Mouse (Mus musculus) limb, embryonic 11.5 days (tissue): ENCODE data around the gene Ttc9. TPM values are rescaled to one million over a fixed set of nuclear protein-coding genes. Genes with fewer than 3 reads are reported as not detected.

Source experiments
- ATAC-seq: fragments of 200-750 bp; cut with Nextera tagmentation; 2 replicates; pipeline ENCODE4 v1.8.0; 2017; ENCODE audit warnings: low read depth; ENCODE audit not compliant: insufficient number of reproducible peaks, low FRiP score, low TSS enrichment
- DNase-seq: peaks from one replicate; pipeline ENCODE4 v3.0.0-alpha.2; 2015; ENCODE audit warnings: low spot score
- H3K27ac ChIP-seq: fragments of 300-500 bp; sonication (generic); replicated peaks from 2 replicates; pipeline ENCODE4 v1.5.1; 2014; ENCODE audit warnings: low read depth, mild to moderate bottlenecking, low read length
- H3K27me3 ChIP-seq: fragments of 300-500 bp; sonication (generic); 2 replicates; pipeline ENCODE4 v1.6.1; 2014; ENCODE audit warnings: mild to moderate bottlenecking, low read length, mixed read lengths; ENCODE audit not compliant: control insufficient read depth, insufficient read depth
- H3K36me3 ChIP-seq: fragments of 300-500 bp; sonication (generic); 2 replicates; pipeline ENCODE4 v1.6.1; 2014; ENCODE audit warnings: mild to moderate bottlenecking, low read length, moderate library complexity, mixed read lengths; ENCODE audit not compliant: control insufficient read depth, insufficient read depth
- H3K4me1 ChIP-seq: fragments of 300-500 bp; sonication (generic); 2 replicates; pipeline ENCODE4 v1.6.1; 2014; ENCODE audit warnings: low read length, mixed read lengths; ENCODE audit not compliant: control insufficient read depth, insufficient read depth
- H3K4me2 ChIP-seq: fragments of 300-500 bp; sonication (generic); 2 replicates; pipeline ENCODE4 v1.6.1; 2014; ENCODE audit warnings: low read depth, mild to moderate bottlenecking, moderate library complexity; ENCODE audit not compliant: severe bottlenecking
- H3K4me3 ChIP-seq: fragments of 300-500 bp; sonication (generic); 2 replicates; pipeline ENCODE4 v1.5.1; 2014; ENCODE audit warnings: low read depth, low read length
- H3K9ac ChIP-seq: fragments of 300-500 bp; sonication (generic); 2 replicates; pipeline ENCODE4 v1.6.1; 2014; ENCODE audit warnings: mild to moderate bottlenecking, low read length
- H3K9me3 ChIP-seq: fragments of 300-500 bp; sonication (generic); 2 replicates; pipeline ENCODE4 v1.6.1; 2016; ENCODE audit warnings: low read length; ENCODE audit not compliant: control insufficient read depth
- WGBS: fragments of 180-500 bp; shearing (Covaris S2); extraction: QIAGEN DNeasy Blood & Tissue Kit; methylation state at CpG from one replicate; pipeline ENCODE4 v1.1.7; 2014; 5-methylcytosine and 5-hydroxymethylcytosine counted together
- polyA plus RNA-seq: library from polyadenylated mRNA; unstranded; fragments of >200 nt; fragmentation: Nextera tagmentation; extraction: Ambion mirVana; gene quantifications from 2 replicates; pipeline ENCODE4 v1.2.1, GENCODE M21; 2014

Gene Ttc9
- polyA plus RNA-seq, 1 experiment from 2014 or later, result 0.35 TPM

- 84% methylated on average over 9 of the region's 9 CpGs for WGBS
- no peaks in the 10 kb centered on the region for H3K36me3 ChIP-seq
- no peak overlapping the region for H3K4me3 ChIP-seq
- no peaks in the 10 kb centered on the region for H3K27me3 ChIP-seq
- H3K9ac ChIP-seq, result no peak overlapping the region
- no peaks in the 10 kb centered on the region for H3K9me3 ChIP-seq
- no peaks in the 10 kb centered on the region for H3K4me1 ChIP-seq
- no peak overlapping the region for H3K27ac ChIP-seq
- ATAC-seq (no peak), DNase-seq (no peak)
- H3K4me2 ChIP-seq, result no peak overlapping the region
Measured at GRCm38 (mm10) chr12:81668406-81668805, 37.4 kb downstream of the Ttc9 start.

GRCm38 (mm10) chr12:81675557-81675956, 44.5 kb downstream of the Ttc9 start:
- ATAC-seq, result no peak
- no peaks in the 10 kb centered on the region for H3K4me1 ChIP-seq
- H3K36me3 ChIP-seq, result no peaks in the 10 kb centered on the region
- H3K27me3 ChIP-seq, result no peaks in the 10 kb centered on the region
- no peak overlapping the region for H3K27ac ChIP-seq
- H3K4me3 ChIP-seq, result no peak overlapping the region
- WGBS, result 75% methylated on average over 2 of the region's 2 CpGs
- no peak overlapping the region for H3K9ac ChIP-seq
- no peak overlapping the region for H3K4me2 ChIP-seq
- no peaks in the 10 kb centered on the region for H3K9me3 ChIP-seq
- DNase-seq, result no peak

- 80% methylated on average over 7 of the region's 7 CpGs for WGBS
- DNase-seq, result no peak
- Histone ChIP-seq H3K36me3 (no peaks in the 10 kb centered on the region), H3K4me2 (no peak overlapping the region), H3K4me1 (no peaks in the 10 kb centered on the region), H3K9ac (no peak overlapping the region), H3K27me3 (no peaks in the 10 kb centered on the region), H3K4me3 (no peak overlapping the region), H3K9me3 (no peaks in the 10 kb centered on the region), H3K27ac (no peak overlapping the region)
- ATAC-seq, result no peak
Measured at GRCm38 (mm10) chr12:81679807-81680529, 48.9 kb downstream of the Ttc9 start.

- 65% methylated on average over 11 of the region's 11 CpGs for WGBS
- no peak for ATAC-seq
- no peak overlapping the region for H3K4me2 ChIP-seq
- no peaks in the 10 kb centered on the region for H3K9me3 ChIP-seq
- no peak for DNase-seq
- no peak overlapping the region for H3K4me3 ChIP-seq
- no peak overlapping the region for H3K27ac ChIP-seq
- H3K9ac ChIP-seq, result no peak overlapping the region
- H3K27me3 ChIP-seq, result no peaks in the 10 kb centered on the region
- H3K4me1 ChIP-seq, result no peaks in the 10 kb centered on the region
- H3K36me3 ChIP-seq, result no peaks in the 10 kb centered on the region
Measured at GRCm38 (mm10) chr12:81683395-81683794, 52.3 kb downstream of the Ttc9 start.

GRCm38 (mm10) chr12:81684096-81684495, 53.0 kb downstream of the Ttc9 start:
- no peak for ATAC-seq
- H3K9ac ChIP-seq, result no peak overlapping the region
- WGBS, result 88% methylated on average over 6 of the region's 6 CpGs
- H3K27ac ChIP-seq, result no peak overlapping the region
- H3K9me3 ChIP-seq, result no peaks in the 10 kb centered on the region
- no peak for DNase-seq
- H3K4me1 ChIP-seq, result no peaks in the 10 kb centered on the region
- H3K36me3 ChIP-seq, result no peaks in the 10 kb centered on the region
- H3K4me2 ChIP-seq, result no peak overlapping the region
- H3K27me3 ChIP-seq, result no peaks in the 10 kb centered on the region
- no peak overlapping the region for H3K4me3 ChIP-seq

- H3K27me3 ChIP-seq, result no peaks in the 10 kb centered on the region
- no peaks in the 10 kb centered on the region for H3K9me3 ChIP-seq
- DNase-seq (no peak), ATAC-seq (no peak)
- H3K9ac ChIP-seq, result no peak overlapping the region
- no peaks in the 10 kb centered on the region for H3K4me1 ChIP-seq
- no peaks in the 10 kb centered on the region for H3K36me3 ChIP-seq
- no peak overlapping the region for H3K27ac ChIP-seq
- WGBS, result 50% methylated on average over 3 of the region's 3 CpGs
- H3K4me3 ChIP-seq, result no peak overlapping the region
- H3K4me2 ChIP-seq, result no peak overlapping the region
Measured at GRCm38 (mm10) chr12:81685981-81686380, 54.9 kb downstream of the Ttc9 start.

- DNase-seq, result no peak
- 53% methylated on average over 12 of the region's 12 CpGs for WGBS
- Histone ChIP-seq H3K4me3 (no peak overlapping the region), H3K9ac (no peak overlapping the region), H3K4me1 (no peaks in the 10 kb centered on the region), H3K36me3 (no peaks in the 10 kb centered on the region), H3K27ac (no peak overlapping the region), H3K9me3 (no peaks in the 10 kb centered on the region), H3K4me2 (no peak overlapping the region), H3K27me3 (no peaks in the 10 kb centered on the region)
- ATAC-seq, result no peak
Measured at GRCm38 (mm10) chr12:81686406-81687117, 55.5 kb downstream of the Ttc9 start.

GRCm38 (mm10) chr12:81687873-81688272, 56.8 kb downstream of the Ttc9 start:
- Histone ChIP-seq H3K9me3 (no peaks in the 10 kb centered on the region), H3K4me3 (no peak overlapping the region), H3K4me2 (no peak overlapping the region), H3K4me1 (no peaks in the 10 kb centered on the region), H3K27me3 (no peaks in the 10 kb centered on the region), H3K36me3 (no peaks in the 10 kb centered on the region), H3K27ac (no peak overlapping the region), H3K9ac (no peak overlapping the region)
- DNase-seq, result no peak
- WGBS, result 91% methylated on average over 5 of the region's 5 CpGs
- no peak for ATAC-seq
